Mouse (Mus musculus): Measurements from ENCODE around the gene Tmem100. TPM values are rescaled to one million over a fixed set of nuclear protein-coding genes. Genes with fewer than 3 reads are reported as not detected.

Tmem100 gene
- polyA plus RNA-seq, 1 experiment from 2014 or later = 6.6 TPM

- Histone ChIP-seq H3K27ac (ENCODE audit: low read depth, low read length) (no peak overlapping the region), H3K36me3 (ENCODE audit: control insufficient read depth, insufficient read depth, low read length) (no peaks in the 10 kb centered on the region), H3K4me1 (replicated peaks; ENCODE audit: control insufficient read depth, insufficient read depth, low read length) (no peaks in the 10 kb centered on the region), H3K27me3 (ENCODE audit: control insufficient read depth, insufficient read depth, low read length) (no peaks in the 10 kb centered on the region), H3K4me2 (replicated peaks; ENCODE audit: low read depth, low read length) (no peak overlapping the region), H3K9me3 (ENCODE audit: control insufficient read depth, low read length) (no peaks in the 10 kb centered on the region), H3K4me3 (ENCODE audit: low read depth, low read length) (no peak overlapping the region), H3K9ac (ENCODE audit: low read depth, low read length) (no peak overlapping the region)
- DNase-seq (ENCODE audit: low spot score) (no peak), ATAC-seq (ENCODE audit: low FRiP score) (no peak)
- 85% methylated on average over 10 of the region's 10 CpGs for WGBS
These were observed 51.9 kb downstream of the Tmem100 start for GRCm38 (mm10) chr11:90081820-90082596.

GRCm38 (mm10) chr11:90083042-90083441, 52.9 kb downstream of the Tmem100 start:
- H3K4me2 ChIP-seq (replicated peaks; ENCODE audit: low read depth, low read length) = no peak overlapping the region
- DNase-seq (ENCODE audit: low spot score) (no peak), ATAC-seq (ENCODE audit: low FRiP score) (no peak)
- no peaks in the 10 kb centered on the region for H3K36me3 ChIP-seq (ENCODE audit: control insufficient read depth, insufficient read depth, low read length)
- no peak overlapping the region for H3K9ac ChIP-seq (ENCODE audit: low read depth, low read length)
- H3K4me1 ChIP-seq (replicated peaks; ENCODE audit: control insufficient read depth, insufficient read depth, low read length) = no peaks in the 10 kb centered on the region
- no peak overlapping the region for H3K27ac ChIP-seq (ENCODE audit: low read depth, low read length)
- 80% methylated on average over 3 of the region's 3 CpGs for WGBS
- H3K4me3 ChIP-seq (ENCODE audit: low read depth, low read length) = no peak overlapping the region
- H3K27me3 ChIP-seq (ENCODE audit: control insufficient read depth, insufficient read depth, low read length) = no peaks in the 10 kb centered on the region
- no peaks in the 10 kb centered on the region for H3K9me3 ChIP-seq (ENCODE audit: control insufficient read depth, low read length)

- WGBS = 69% methylated on average over 5 of the region's 5 CpGs
These were observed 54.0 kb downstream of the Tmem100 start for GRCm38 (mm10) chr11:90084166-90084565.

More at GRCm38 (mm10) chr11:90084166-90084565, 54.0 kb downstream of the Tmem100 start:
- Histone ChIP-seq H3K4me2 (replicated peaks; ENCODE audit: low read depth, low read length) (no peak overlapping the region), H3K9ac (ENCODE audit: low read depth, low read length) (no peak overlapping the region), H3K27me3 (ENCODE audit: control insufficient read depth, insufficient read depth, low read length) (no peaks in the 10 kb centered on the region), H3K36me3 (ENCODE audit: control insufficient read depth, insufficient read depth, low read length) (no peaks in the 10 kb centered on the region), H3K4me1 (replicated peaks; ENCODE audit: control insufficient read depth, insufficient read depth, low read length) (no peaks in the 10 kb centered on the region), H3K27ac (ENCODE audit: low read depth, low read length) (no peak overlapping the region), H3K9me3 (ENCODE audit: control insufficient read depth, low read length) (no peaks in the 10 kb centered on the region), H3K4me3 (ENCODE audit: low read depth, low read length) (no peak overlapping the region)
- no peak for ATAC-seq (ENCODE audit: low FRiP score)
- DNase-seq (ENCODE audit: low spot score) = no peak

Other genes starting within 250 kb of the Tmem100 start
- 5.1 and 6.2 TPM in 2 replicates for gene Pctp, start 27.5 kb upstream of the Tmem100 start, polyA plus RNA-seq (2014; fragmentation: Nextera tagmentation; extraction: Ambion mirVana)
- 17.8 and 20.3 TPM in 2 replicates for gene Gm45716, start 157.3 kb downstream of the Tmem100 start, polyA plus RNA-seq (2014; fragmentation: Nextera tagmentation; extraction: Ambion mirVana)
- gene Mmd, start 219.1 kb downstream of the Tmem100 start, polyA plus RNA-seq (2014; fragmentation: Nextera tagmentation; extraction: Ambion mirVana) = 47.7 and 57.6 TPM in 2 replicates

Data from hindbrain, embryonic 11.5 days (tissue).